Mouse (Mus musculus) retina, postnatal 7 days (tissue): ENCODE data around the gene Kcnip1.

Experiments used
- DNase-seq: peaks from one replicate; pipeline ENCODE4 v3.0.0-alpha.2; 2012; ENCODE audit warnings: low read depth, low spot score

The Kcnip1 gene

DNA sequence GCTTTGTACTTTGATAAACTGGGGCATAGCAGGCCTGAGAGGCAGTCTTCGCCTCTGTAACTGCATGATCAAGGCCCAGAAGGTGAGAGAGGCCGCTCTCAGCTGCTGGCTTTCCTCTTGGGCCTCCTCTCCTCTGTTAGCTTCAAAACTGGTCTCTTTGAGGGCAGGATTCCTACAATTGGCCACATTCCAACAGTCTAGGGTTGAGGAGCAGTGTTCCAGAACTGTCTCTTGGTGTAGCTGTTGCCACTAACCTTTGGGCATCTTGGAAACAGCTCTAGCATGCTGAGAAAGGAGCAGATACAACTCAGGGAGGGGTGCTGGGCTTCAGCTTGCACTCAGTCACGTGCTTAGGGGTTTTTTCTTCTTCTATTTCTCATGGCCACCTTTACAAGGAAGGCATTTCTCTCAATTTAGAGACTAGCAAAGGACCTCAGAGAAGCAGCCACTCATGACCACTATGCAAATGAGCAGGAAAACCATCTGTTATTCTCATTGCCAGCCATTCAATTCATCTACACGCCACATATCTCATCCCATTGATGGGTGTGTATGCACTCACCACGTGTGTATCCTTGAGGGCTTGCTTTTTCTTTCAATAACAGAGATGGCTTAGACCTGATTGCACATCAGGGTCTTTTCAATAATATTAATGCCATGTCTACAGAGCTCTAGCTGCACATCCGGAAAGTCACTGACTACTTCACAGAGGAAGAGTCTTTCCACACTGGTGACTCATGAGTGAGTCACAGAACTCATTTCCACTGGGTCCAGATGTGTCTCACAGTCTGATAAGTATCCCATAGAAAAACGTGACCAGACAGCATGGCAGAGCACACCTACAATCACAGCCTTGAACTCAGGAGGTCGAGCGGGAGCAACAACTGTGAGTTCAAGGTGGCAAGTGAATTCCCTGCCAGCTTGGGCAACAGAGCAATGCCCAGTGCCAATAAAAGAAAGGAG, 225.7 kb downstream of the Kcnip1 start:
- no peak for DNase-seq

DNA sequence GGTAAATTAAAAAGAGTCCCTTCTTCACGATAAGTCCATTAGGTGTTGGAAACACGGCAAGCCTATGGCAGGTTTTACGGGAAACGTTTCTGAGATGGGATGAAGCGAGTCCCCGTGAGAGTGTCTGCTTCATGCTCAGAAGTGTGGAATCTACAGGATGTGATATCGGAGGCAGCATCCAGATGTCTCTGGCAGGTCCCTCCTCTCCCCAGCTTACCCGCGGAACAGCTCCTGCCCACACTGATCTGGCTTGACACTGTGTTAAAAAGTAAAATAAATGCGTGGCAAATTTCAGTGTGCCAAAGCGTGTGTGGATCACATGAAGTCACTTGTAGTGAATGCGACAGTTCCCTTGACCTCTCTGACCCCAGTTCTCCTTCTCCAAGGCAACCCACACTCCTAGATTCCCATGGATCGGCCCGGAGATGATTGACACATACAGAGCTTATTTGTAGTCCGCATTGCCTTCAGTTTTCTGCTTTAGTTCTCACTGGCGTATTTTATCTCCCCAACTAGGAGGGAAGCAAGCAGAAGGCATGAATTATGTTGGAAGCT, 231.7 kb downstream of the Kcnip1 start:
- no peak for DNase-seq

GRCm38 (mm10) chr11:33756624-33757023, 236.3 kb downstream of the Kcnip1 start:
- no peak for DNase-seq

GRCm38 (mm10) chr11:33752431-33752873, 240.5 kb downstream of the Kcnip1 start:
- no peak for DNase-seq

DNA sequence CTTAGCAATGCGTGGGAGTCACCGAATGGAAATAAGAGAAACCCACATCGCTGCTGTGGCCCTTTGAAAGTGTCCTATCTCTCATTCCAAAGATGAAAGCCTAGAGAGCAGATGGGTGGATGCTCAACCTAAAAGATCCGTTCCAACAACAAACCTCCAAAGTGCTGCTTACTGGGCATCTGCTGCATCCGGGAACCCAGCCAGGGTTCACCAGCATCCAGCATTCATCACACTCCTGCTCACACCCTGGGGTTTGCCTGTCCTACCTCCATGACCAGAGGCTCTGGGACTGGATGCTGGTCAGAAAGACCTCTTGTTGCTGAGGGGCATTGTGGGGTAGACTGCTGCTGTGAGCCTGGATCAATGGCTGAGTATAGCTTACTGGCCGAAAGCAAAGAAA, 241.4 kb downstream of the Kcnip1 start:
- DNase-seq: no peak

- no peak for DNase-seq
These were observed 243.0 kb downstream of the Kcnip1 start for GRCm38 (mm10) chr11:33749979-33750378.

DNA sequence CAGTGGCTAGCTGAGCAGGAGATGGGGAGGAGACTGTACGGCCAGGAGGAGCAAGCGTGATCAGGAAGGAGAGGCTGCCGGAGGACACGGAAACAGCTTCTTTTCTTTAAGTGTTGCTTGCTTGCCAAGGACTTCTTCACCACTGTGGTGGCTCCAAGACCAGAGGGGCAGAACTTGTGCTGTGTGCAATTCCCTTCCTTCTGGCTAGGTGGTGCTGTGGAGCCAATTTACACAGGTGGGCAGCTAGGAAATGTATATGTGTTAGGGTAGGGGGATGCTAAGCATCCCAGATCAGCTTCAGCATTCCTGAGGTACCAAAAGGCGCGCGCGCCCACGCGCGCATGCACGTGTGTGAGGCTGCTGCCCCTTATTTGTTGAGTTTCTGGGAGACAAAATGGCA, 243.5 kb downstream of the Kcnip1 start:
- no peak for DNase-seq

DNA sequence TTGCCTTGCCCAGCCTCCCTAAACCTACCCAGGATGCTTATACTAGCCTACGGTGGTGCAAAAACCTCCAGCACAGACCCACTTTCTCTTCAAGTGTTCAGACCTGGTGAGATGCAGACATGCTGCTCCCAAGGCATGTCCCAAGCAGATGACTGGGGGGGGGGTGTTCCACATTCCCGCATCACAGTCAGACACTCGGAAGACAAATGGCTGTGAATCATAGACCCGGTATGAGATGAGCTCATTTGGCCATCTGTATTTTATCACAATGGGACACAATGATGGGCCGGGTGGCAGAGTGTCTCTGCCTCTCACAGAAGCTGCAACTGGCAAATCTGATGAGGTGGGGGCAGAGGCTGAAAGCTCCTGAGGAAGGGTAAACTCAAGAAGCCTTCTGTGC, 244.2 kb downstream of the Kcnip1 start:
- DNase-seq: no peak

- no peak for DNase-seq
These were observed 245.5 kb downstream of the Kcnip1 start for GRCm38 (mm10) chr11:33747402-33747955.

DNA sequence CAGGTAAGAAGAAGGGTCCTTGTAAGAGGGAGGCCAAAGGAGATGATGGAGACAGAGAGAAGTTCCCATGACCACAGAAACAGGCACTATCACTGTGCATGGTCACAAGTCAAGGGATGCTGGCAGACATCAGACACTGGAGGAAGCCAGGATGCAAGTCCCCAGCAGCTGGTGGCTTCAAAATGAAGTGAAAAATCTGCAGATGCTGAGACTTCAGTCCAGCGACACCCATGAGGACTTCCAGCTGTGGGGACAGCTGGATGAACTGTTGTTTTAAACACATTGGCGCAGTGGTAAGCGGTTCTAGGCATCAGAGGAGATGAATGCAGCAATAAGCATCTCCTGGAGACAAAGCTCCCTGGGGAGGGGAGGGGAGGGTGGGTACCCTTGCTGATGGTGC, 246.6 kb downstream of the Kcnip1 start:
- DNase-seq: no peak

DNA sequence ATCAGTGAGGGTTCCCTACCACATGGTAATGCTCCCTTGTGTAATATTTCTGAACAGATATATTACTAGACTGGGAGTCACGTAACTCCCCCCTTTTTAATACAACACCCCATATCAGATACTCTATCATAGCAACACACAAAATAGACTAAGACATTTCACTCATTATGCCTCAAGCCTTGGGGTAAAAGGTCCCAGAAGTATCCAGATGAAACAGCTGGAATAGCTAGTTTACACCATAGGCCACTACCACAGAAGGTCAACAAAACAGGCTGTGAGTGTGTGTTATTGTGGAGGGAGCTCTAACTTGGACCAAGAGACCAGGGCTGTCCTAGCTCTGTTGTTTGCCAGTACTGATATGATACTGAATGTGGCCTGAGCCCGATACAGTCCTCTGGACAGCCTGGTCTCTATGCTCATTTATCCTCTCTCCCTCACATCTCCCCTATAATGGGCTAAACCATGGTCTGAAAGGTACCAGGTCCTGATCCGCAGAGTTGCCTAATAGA, 247.1 kb downstream of the Kcnip1 start:
- no peak for DNase-seq

DNA sequence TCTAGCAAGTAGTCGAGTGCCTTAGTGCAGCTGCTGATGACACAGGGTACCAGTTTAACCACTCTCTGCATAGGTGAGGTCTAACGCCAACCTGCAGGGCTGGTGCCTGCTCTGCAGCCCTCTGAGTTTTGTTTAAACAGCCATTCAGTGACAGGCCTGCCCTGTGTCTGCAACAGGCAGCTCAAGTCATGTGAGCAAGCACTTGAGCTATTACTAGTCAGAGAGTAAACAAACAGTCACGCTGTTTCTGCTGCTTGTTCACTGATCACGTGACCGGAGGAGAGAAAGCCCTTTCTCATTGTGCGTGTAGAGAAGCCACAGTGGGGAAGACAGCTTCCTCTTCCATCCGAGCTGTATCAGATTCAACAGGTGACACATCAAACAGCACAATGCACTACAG, 248.5 kb downstream of the Kcnip1 start:
- DNase-seq: no peak

GRCm38 (mm10) chr11:33740187-33740586, 252.8 kb downstream of the Kcnip1 start:
- DNase-seq: no peak

DNA sequence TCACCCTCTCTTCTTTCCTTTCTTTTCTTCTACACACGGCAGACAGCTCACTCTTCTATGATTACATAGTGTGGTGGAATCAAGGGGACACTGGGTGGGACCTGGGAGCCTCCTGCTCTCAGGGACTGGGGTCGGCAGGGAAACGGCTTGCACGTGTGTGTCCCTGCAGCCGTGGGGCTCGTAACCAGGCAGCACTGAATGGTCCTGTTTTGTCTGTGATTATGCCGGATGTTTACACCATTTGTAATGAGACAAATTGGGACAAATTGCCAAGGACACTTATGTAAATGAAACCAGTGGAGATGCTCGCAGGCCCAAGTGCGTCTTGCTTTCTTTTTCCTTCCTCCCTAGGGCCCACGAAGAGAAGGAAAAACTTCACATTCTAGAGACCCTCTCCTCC, 256.5 kb downstream of the Kcnip1 start:
- no peak for DNase-seq

GRCm38 (mm10) chr11:33733269-33733668, 259.7 kb downstream of the Kcnip1 start:
- DNase-seq: peak; percentile 63

- DNase-seq: no peak
These were observed 260.6 kb downstream of the Kcnip1 start for GRCm38 (mm10) chr11:33732358-33732757.

- peak; percentile 42 for DNase-seq
These were observed 271.7 kb downstream of the Kcnip1 start for GRCm38 (mm10) chr11:33721297-33721696.

- no peak for DNase-seq
These were observed 286.2 kb downstream of the Kcnip1 start for GRCm38 (mm10) chr11:33706777-33707176.

DNA sequence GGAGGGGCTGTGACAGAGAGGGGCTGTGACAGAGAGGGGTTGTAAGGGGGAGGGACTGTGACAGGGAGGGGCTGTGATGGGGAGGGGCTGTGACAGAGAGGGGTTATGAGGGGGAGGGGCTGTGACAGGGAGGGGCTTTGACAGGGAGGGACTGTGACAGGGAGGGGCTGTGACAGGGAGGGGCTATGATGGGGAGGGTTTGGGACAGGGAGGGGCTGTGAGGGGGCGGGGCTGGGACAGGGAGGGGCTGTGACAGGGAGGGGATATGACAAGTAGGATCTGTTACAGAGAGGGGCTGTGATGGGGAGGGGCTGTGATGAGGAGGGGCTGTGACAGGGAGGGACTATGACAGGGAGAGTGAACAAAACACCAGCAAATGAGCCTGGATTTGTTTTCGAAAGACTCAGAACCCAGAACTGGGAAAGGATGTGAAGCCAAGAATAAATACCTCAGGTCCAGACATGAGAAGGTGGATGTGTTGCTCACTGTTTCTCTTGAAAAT, 290.9 kb downstream of the Kcnip1 start:
- DNase-seq: no peak

- DNase-seq: no peak
These were observed 291.6 kb downstream of the Kcnip1 start for GRCm38 (mm10) chr11:33701236-33701957.

GRCm38 (mm10) chr11:33700725-33701124, 292.2 kb downstream of the Kcnip1 start:
- DNase-seq: no peak

- DNase-seq: no peak
These were observed 302.8 kb downstream of the Kcnip1 start for GRCm38 (mm10) chr11:33690181-33690580.
